Mouse (Mus musculus) spleen, adult 18-20 months (tissue): Measurements from ENCODE around the gene Masp1.

Experiments
- DNase-seq, 2 experiments: peaks; one replicate each; pipeline ENCODE4 v3.0.0; 2022; ENCODE audit warnings: mixed read lengths in 2 of 2

Masp1 gene

DNA sequence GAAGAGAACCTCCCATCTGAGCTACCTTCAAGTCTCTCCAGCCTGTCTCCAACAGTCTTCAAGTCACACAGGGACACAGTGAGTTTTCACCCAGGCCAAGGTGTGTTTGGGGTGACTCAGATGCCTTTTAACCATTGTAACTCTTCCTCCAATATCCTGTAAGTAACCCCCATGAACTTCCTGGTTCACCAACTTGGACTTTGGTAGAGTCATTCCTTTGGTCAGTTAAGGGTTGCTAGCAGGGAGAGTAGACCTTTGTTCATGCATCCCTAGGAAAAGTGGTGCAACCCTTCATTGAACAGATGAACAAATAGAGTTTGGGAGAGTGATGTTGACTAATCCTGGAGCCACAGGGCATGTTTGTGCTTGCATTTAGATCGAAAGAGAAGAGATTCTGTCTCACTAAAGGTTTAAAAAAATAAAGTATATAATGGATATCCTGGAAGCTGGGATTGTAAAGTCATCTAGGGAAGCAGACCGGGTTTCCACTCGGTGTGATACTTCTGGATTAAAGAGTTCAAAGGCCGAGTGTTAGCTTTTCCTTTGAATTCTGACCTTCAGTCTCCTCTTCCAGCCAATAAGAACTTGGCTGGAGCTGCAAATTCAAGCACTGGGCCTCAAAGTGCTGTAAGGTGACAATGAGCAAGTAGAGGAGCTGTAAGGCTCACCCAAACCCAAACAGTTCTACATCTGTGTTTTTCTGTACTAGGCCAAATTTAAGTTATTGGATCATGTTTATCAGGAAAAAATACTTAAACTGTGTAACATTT is 9.3 kb downstream of the Masp1 start:
- no peak for DNase-seq

GRCm38 (mm10) chr16:23505904-23506687 is 14.5 kb downstream of the Masp1 start:
- DNase-seq, result no peak

DNA sequence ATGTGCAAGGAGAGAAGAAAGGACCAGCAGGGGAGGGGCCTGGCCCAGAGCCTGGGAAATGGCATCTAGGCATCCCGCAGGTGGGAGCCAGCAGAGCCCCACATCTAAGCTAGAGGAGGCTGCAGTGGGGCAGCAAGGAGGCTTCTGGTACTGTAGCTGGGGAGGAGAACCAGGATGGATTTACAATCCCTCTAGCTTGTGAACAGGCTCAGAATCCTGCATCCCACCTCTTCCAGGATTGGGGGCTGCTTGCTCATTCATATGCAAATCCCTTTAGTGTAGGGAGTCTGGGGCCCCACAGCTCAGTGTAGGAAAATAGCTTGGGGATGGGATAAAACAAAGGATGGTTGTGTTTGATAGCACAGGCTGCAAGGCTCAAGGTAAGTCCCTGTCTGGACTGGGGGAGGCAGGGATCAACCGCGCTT is 16.3 kb downstream of the Masp1 start:
- no peak for DNase-seq

- no peak for DNase-seq
Measured at GRCm38 (mm10) chr16:23503351-23503750, 17.3 kb downstream of the Masp1 start.

DNA sequence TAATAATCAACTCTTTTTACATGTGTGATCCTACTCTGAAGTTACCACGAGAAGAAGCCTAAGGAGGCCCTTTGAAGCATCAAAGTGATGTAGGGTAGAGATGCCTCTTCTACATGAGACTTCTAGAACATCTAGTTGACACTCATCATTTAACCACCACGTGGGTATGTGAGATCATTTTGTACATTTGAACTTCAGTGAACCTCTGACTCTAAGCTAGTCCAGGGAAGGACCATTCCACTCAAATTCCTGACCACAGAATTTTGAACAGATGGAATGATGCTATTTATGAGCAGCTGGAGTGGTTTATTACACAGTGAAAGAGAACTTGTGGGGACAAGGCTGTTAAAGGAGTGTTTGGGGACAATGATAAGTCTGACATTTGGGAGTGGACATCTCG is 18.1 kb downstream of the Masp1 start:
- no peak for DNase-seq

GRCm38 (mm10) chr16:23501288-23501687 is 19.3 kb downstream of the Masp1 start:
- no peak for DNase-seq

GRCm38 (mm10) chr16:23500558-23500957 is 20.1 kb downstream of the Masp1 start:
- DNase-seq, result no peak

- no peak for DNase-seq
Measured at GRCm38 (mm10) chr16:23498691-23499131, 21.9 kb downstream of the Masp1 start.

GRCm38 (mm10) chr16:23497881-23498280 is 22.7 kb downstream of the Masp1 start:
- DNase-seq, result no peak

GRCm38 (mm10) chr16:23497440-23497839 is 23.2 kb downstream of the Masp1 start:
- DNase-seq, result no peak

- DNase-seq, result no peak
Measured at GRCm38 (mm10) chr16:23496245-23496924, 24.2 kb downstream of the Masp1 start.

DNA sequence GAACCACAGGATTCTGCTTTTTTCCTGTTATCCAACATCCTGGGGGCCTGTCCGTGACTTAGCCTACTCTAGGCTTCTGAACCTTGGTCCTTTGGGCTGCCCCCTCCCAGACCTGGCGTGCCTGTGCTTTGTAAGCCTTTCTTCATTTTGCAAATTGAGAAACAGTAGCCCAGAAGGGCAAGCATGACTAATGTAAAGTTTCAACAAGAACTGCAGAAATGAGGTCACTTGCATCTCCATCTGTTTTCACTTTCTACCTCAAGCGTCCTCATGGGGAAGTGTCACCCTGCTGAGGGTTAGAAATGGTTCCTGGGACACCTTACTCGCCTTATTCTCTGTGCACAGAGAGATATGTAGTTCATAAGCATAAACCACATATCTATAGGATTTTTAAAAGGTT is 27.8 kb downstream of the Masp1 start:
- no peak for DNase-seq

DNA sequence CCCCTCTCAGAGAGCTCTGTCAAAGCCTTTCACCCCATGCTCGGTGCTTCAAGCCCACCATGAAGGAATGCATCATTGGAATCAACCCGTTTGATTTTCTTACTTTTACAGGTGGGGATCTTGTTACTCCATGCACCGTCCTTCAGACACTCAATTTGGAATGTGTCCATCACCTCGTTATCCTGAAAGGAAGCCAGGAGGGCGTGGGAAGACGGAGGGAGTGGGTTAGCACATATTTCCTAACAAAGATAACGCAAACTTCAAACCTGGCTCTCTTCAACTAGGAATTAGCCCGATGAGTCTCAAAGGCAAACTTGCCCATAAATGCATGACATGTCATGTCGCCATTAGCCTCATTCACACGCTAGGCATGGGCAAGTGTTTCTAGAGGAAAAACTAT is 37.3 kb downstream of the Masp1 start:
- DNase-seq, result no peak

DNA sequence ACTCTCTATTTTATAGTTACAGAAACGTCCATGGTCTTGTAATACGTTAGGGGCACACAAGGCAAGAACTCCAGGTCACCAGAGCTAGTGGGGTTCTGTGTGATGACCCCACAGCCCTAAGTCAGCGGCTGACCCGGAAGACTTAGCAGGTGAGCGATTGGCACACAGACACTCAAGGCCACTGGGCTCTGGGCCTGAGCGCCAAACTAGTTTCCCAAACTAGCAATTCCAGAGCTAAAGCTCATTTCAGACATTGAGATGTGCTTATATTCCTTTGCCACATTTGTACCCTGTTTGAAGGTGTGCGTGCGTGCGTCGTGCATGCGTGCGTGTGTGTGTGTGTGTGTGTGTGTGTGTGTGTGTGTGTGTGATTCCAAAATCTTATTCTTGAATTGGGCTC is 37.8 kb downstream of the Masp1 start:
- no peak for DNase-seq

DNA sequence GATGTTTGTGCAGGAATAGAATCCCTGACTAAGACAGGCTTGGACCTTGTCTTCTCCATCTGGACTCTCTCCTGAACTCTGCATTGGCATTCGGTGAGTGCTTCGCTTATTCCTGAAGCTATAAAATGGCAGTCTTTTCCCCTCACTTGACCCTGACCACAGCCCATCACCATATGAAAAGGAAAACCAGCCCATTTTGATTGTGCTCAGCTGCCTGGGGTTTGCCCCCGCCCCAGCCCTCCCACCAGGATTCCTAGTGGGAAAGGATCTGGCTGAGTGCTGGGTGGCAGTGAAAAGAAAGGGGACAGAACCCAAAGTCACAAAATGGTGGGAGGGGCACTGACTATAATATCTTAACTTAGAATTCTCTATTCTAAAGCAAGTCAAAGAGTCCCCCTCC is 38.4 kb downstream of the Masp1 start:
- no peak for DNase-seq

DNA sequence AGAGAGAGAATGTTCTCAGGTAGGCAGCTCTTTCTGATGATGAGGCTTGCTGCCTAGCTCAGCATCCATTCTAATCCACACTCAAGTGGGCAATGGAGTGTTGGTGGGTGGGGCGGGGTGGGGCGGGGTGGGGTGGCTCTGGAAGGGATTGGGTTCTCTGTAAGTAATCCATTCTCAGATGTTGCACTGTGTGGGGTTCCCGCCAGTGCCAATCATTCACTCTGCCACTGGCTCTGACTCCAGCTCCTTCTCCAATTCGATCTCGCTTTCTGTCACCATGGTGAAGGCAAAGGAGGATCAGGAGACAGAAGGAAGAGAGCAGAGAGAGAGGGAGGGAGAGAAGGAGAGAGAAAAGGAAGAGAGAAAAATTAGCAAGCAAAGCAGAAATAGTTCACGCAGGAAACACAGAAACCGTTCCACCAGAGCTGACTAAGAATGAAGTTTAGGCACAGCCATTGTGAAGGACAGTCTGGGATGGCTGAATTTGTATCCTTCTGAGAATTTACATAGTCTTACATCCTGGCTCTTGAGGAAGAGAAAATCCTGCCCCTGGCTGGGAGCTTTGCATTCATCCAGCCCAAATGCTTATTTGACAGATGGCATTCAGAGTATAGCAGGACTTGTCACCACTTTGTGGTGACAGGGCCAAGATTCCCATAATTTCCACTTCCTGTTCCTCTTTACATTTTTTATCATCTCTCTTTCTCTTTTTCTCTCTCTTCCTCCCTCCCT is 40.6 kb downstream of the Masp1 start:
- DNase-seq, result no peak

DNA sequence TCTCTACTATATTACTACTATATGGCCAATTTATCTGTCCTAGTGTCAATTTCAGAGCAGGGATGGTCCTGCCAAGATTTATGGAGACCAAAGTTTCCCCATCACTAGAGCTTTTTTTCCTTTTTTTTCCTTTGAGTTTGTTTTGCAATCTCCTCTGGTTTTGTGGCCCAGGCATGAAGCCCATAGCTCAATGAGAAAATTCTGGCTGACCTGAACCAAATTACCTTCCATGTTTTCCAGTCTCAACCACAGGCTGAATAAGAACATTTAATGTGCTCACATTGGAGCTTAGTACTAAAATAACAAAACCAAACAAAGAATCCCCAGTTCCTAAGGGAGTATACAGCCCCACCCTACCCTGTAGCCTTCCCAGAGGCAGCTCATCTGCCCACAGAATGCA is 44.0 kb downstream of the Masp1 start:
- DNase-seq, result no peak

DNA sequence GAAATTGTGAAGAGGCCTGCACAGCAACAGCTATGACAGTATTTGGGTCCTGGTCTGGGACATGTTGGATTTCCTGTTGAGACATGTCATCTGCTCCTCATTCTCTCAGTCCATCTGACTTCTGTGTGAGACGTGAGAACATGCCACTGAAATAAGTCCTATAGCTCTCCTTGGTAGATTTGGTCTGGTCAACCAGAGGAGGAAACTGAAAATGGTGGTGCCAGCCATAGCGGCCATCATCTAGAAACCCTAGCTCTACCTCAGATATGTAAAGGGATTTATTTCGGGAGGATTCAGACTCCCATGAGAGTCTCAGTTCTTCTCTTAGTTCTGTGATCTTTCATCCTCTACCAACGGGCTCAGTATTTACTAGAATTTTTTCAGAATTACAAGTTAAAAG is 45.0 kb downstream of the Masp1 start:
- DNase-seq, result no peak

GRCm38 (mm10) chr16:23472046-23472445 is 48.6 kb downstream of the Masp1 start:
- DNase-seq, result no peak

GRCm38 (mm10) chr16:23471551-23471950 is 49.1 kb downstream of the Masp1 start:
- no peak for DNase-seq

DNA sequence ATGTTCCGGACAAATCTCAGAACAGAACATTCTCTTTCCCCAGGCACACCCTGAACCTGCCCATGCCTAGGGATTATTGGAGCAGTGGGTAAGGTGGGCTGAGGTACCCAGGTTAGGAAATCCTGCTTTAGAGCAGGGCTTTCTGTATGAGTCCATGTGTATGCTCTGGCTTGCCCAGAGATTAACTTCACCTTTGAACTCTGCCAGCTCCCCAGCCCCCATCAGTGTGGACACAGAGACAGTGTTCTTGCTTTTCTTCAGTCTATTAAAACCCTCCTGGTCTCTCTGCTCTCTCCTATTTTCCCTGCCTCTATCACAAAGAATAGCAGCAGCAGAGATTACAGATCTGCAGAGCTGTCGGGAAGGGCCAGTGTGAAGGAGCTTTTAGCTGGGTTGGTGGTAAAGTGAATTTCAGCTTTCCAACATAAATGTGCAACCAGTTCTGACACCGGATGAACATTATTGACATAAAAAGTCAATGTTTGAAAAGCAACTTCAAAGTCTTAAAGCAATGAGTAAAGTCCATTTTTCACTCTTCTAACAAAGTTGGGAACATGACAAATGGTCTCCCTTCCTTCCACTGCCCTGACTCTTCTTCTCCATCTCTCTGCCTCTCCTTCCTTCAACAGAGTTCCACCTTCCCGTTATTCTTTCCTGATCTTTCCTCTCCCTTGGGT is 56.8 kb downstream of the Masp1 start:
- DNase-seq, result no peak

GRCm38 (mm10) chr16:23458906-23459588 is 61.6 kb downstream of the Masp1 start:
- DNase-seq, result no peak
